Mouse (Mus musculus) adrenal gland, adult 8-10 months (tissue): ENCODE measurements around the gene Galnt12. TPM values are rescaled to one million over a fixed set of nuclear protein-coding genes. Genes with fewer than 3 reads are reported as not detected.

ENCODE experiments used
- DNase-seq: peaks from one replicate; pipeline ENCODE4 v3.0.0; 2022
- total RNA-seq, 4 experiments: library from RNA; stranded (reverse); gene quantifications; 2 replicates each; pipeline ENCODE4 v1.2.4; 2022

Galnt12 gene
- total RNA-seq, 4 experiments from 2014 or later = 0.67 to 1.3 (median 0.98) TPM

DNA sequence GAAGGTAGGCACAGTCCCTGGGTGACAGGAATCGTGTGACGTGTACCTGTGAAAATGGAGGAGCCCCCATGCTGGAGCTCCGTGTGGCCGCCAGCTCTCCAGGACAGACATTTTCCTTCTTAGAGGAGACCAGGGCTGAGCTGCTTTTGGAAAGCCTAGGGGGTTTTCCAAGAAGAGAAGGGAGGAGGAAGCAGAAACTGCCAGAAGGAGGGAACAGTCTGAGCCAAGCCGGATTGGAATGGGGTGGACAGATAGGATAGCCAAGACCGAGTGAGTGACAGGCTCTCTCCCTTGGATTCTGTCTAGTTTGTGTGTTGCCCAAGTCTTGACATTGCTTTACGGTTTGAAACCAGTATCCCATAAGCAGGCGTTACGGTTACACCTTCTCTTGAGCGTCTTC is 11.9 kb downstream of the Galnt12 start:
- no peak for DNase-seq

DNA sequence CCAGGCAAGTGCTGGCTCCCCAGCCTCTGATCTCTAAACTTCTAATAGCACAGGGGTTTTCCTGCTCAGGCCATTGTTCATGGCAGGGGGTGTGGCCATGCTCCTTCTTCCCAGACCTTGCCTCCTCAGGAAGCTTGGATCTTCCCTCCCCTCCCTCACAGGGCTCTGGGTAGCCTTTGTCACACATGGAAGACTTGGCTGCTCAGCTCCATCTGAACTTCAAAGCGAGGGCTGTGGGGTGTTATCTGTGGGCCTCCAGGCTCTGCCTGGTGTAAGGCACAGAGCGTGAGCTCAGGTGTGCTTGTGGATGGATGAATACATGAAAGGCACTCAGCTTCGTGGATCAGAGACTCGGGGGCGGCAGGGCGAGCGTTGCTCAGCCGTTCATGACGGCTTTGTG is 20.2 kb downstream of the Galnt12 start:
- DNase-seq = no peak

DNA sequence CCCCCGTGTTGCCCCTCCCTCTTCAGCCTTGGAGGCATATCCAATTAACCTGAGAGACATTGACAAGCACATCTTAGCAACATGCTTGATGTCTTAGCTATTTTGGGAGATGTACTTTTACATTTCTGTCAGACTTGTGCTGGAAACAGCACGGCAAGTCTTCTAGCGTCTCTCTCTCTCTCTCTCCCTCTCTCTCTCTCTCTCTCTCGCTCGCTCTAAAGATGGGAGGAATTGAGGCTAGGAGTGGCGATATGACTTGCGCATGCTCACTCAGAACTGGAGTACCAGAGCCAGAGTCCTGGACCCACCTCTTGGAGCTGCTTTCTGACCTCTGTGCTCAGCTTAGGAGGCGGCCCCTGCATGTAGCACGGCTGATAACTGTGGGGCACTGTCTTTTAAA is 20.9 kb downstream of the Galnt12 start:
- DNase-seq = no peak

DNA sequence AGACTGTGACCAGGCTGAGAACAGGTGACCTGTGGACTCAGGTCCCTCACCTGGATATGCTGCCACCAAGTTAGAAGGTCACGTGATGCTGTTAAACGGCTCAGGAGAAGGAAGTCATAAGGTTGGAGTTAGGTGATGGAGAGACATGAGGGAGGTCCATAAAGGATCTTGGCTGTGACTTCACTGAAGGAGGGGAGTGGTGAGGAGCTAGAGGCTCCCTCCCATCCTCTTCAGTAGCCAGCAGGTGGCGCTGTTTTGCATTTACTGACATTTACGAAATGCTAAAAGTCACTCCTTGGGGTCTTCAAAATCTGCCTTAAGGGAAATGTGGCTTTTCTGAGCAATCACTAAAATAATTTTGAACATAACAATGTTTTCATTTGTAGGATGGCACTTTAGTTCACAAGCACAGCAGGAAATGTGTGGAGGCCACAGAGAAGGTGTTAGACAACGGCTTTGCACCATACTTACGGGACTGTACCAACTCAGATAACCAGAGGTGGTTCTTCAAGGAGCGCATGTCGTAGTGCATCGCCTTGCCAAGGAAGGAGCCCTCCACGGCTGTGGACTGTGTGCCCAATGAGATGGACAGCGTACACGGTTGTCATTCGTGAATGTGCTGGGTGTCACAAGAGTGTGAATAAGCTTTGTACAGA is 30.5 kb downstream of the Galnt12 start:
- DNase-seq = no peak

DNA sequence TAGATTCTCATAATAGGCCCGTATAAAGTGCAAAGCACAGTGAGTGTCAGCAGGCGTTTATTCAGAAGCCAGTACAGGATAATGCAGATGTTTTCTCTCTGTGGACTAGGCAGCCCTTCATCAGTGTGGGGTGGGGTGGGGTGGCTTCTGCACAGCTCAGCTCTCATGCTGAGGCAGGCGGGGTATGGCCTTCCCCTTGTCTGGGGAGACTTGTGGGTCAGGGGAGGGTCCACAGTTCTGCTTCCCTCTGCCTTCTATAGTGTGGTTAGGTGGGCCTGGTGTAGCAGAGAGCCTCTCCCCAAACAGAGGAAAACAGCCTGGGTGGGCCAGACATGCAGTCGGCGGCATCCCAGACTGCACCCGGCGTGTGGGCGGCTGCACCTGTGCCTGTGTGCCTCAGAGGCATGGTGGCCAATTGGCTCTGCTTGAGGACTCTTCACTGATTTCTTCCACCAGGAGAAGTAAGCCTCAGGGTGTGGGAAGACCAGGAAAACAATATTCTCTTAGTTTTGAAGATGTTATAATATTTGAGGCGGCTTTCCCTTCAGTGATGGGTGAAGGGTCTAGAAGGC is 32.5 kb downstream of the Galnt12 start:
- no peak for DNase-seq

DNA sequence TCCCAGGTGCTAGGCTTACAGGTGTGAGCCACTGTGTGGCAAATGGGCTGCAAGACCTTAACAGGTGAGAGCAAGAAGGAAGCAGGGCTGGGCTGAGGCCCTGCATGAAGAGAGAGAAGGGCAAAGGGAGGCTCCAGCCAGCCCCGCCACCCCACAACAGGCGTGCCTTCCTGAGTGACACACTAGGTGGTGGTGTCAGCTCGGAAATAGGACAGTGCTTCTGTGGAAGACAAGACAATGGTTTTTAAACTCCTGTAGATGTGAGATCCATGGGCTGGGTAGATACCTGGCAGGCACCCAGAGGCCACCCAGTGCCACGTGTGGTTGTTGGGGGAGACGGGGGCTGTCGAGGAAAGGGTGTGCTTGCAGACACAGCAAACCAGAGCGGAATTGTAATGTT is 36.8 kb downstream of the Galnt12 start:
- no peak for DNase-seq

DNA sequence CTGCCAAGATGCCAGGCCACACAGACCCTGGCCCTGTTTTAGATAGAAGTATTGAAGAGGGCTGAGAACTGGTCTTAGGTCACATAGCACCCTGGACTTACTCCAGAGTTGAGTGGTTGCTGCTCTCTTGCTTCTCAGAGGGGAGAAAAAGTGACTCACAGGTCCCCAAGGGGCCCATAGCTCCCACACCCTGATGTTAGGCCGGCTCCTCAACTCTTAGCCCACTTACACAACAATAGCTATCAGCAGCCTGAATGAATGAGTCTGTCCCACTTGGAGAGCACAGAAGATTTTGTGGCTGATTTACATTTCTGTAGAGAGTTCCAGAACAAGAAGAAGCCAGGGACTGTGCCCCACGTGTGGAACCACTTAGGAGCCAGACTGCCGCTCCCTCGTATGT is 37.9 kb downstream of the Galnt12 start:
- DNase-seq = no peak

DNA sequence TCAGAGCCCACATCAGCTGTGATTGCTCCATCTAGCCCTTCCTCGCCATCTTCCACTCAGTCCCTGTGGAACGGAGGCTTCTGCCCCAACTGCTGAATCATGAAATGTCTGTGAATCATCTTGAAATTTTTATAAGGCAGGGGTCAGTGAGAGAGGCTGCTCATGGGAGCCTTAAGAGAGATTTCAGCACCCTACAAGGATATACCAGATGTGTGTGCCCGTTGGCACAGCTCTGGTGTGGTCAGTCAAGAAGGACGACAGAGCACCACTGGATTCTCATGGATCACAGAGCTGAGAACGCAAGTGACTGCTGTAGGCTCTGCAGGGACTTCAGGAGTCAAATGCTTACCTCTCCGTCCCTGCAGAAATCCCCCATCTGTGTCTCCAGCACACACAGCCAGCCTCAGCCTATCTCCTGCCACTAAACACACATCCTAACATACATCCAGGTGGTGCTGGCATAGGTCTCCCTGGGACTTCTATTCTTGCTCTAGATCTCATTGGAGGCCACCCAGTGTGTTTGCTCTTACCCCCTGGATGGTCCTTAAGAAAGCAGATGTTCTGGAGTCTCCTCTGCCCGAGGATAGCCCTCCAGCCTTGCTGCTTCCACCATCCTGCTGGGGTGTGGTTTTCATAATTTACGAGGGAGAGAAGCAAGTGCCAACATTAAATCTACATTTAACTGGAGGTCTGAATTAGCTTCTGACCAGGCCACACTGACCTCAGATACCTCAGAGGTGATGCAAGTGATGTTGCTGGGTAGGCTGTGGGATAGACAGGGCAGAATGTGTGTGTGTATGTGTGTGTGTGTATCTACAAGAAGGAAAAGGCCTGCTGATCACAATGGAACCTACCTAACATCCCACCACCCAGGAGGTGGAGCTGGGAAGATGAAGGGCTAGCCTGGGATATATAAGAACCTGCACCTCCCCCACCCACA is 38.7 kb downstream of the Galnt12 start:
- no peak for DNase-seq

DNA sequence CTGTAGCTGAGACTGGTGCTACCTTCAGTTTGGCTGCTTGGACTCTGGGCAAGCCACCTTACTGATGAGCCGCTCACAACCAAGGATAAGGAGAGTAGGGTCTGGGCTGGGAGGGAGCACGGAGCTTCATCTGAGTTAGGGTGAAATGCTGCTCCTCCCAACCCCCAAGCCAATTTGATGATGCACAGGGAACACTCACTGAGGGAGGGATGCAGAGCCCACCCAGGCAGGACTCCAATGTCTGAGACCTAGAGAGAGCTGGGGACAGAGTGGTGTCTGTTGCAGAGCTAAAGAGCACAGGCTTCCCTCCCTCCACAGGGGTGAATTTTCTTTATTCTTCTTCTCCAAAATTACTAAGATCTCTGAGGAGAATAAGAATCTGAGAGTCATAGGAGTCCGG is 40.2 kb downstream of the Galnt12 start:
- no peak for DNase-seq

DNA sequence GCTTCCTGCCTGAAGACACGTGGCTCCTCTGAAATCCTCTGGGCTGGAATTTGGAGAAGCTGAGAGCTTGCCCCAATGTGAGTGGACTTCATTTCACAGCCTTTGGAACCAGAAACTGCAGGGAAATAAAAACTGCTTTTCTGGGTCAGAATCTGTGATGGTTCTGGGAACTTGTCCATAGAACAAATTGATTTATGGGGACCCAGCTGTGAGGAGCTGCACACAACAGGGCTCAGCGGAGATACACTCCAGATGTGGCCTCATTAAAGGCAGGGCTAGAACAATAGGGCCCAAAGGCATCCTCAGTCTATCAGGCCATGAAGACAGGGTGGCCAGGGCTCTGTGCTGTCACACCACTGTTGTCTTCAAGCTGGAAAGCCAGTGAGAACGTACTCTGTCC is 40.7 kb downstream of the Galnt12 start:
- no peak for DNase-seq

DNA sequence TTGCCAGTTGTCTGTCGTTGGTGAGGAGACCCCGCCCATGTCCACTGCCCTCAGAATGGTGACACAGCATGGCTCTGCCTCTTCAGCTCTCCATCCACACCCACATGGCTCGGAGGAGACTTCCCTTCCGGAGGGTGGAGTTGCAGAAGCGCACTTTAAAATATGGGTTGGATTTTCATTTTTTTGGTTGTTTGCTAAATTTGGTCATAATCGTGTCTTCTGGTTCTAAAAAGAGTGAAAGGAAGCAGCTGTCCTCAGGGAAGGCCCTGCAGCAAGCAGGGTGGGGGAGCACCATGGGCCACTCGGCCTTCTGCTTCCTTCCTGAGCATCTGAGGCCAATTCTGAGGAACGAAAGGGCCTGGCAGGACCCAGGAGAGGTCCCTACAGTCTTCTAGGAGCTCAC is 45.0 kb downstream of the Galnt12 start:
- DNase-seq = peak; percentile 30

DNA sequence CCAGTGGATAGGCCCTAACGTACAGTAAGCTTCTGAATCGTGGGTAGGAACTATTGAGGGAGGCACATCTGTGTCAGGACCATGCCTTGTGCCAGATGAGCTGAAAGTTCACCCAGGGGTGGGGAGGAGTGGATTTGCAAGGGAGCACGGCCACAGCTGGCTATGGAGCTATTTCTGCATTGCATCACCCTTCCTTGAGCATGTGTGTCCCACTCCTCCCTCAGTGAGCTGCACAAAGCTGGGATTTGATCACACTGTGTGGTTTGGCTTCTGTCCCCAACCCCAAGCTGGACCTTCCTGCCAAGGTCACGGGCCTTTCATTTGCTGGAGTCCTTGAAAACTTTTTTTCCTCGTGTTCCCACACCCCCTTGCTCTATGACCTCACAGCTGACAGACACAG is 45.8 kb downstream of the Galnt12 start:
- no peak for DNase-seq

DNA sequence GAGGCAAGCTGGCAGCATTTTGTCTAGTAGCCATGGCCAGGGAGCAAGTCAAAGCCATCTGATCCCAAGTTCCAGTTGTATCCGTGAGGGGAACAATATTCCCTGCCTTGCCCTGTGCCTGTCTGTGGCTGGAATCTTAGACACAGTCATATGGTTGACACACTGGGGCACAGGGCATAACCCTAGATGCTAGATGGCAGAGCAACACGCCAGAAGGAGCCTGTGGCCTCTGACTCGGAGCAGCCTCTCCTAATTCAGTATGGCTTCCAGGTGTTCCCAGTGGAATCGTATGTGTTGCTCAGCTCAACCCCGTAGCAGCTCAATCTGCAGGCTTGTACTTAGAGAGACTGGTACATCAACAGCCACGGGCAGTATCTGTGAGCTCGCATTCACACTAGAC is 46.7 kb downstream of the Galnt12 start:
- no peak for DNase-seq

DNA sequence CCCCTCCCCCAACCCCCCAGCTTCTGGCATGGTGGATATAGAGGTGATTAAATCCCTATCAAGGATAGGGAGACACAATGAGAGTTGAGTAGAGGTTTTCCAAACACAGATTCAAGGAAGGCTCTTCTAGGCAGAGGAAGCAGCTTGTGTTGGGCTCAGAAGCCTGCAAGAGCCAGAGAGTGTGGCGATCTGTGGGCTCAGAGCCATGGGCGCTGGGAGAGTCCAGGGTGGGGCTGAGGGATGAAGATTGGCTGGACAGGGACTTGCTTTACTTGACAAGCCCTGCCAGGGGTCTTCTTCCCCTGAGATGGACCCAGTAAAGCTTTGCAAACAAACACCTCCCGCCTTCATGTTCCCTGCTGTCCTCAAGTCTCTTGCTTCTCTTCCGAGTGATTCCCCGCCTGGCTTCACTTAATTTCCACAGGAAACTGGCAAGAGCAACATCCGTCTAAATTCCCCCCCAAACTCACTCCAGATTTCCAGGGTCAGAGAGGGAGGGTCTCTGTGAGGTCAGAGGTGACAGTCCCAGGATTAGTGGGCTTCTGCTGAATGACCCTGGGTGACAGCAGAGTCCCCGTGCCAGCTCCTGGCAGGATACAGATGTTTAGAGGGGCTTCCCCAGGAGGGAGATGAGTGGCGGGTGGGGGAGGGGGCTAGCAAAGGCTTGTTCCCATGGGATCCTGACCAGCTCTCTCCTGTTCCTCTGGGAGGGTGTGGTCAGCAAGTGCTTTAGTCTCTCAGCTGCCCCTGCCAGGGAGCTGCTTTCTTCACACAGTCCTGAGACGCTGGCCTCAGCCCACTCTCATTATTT is 47.5 kb downstream of the Galnt12 start:
- DNase-seq = peak; percentile 43

DNA sequence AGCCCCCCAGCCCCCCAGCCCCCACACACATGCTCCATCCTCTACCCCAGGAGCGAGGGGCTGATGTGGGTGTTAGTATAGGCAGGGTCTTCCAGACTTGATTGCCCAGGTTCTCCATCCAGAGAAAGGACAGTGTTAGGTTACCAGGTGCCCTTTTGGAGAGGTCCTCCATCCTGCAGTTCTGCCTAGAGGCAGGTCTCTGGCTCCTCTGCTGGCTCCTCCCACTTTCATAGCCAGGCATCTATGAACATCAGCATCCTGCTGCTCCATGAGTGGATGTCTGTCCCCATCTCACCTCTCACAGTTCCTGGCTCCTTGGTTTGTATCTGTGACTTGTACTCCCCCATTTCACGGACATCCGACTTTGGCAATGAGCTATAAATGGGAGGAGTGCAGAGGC is 48.6 kb downstream of the Galnt12 start:
- no peak for DNase-seq

DNA sequence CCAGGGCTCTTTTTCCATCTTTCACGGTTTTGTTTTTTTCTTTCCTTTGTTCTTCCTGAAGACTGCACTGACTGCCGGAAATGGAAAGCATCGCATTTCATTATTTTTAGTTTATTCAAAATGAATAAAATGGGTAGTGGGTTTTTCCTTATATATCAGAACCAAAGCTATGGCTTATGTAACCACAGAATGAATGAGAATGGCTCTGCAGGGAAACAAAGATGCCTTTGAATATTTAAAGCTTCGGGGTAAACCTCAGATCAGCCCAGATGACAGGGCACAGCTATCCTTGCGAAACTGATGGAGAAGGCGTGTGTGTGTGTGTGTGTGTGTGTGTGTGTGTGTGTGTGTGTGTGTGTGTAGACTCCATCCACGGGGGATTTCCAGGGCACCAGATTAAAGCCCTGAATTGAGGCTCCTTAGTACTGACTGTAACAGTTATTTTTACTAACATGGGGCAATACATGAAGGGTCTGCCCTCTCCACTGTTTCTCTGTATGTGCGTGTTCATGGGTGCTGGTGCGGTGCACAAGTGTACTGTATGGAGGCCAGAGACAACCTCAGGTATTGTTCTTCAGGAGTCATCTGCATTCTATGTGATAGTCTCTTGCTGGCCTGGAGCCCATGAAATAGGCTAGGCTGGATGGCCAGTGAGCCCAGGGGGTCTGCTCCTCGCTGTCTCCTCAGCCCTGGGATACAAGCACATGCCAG is 49.9 kb downstream of the Galnt12 start:
- no peak for DNase-seq

DNA sequence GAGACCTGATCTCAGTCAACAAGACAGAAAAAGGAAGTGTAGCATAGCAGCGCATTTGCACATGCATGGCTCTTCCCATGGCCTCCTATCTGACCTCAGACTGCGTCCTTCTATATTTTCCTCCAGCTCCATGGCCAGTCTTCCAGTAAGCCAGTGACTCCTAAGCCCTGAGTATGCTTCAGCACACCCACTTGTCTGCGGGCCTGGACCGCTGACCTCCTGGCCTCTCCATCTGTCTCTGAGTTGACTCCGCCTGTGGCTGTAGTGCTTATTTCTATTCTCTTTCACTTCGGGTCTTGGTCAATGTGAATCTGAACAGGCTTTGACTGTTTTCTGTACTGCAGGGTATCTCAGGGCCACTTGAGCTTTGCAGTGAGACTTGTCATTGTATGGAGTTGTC is 52.1 kb downstream of the Galnt12 start:
- DNase-seq = no peak

DNA sequence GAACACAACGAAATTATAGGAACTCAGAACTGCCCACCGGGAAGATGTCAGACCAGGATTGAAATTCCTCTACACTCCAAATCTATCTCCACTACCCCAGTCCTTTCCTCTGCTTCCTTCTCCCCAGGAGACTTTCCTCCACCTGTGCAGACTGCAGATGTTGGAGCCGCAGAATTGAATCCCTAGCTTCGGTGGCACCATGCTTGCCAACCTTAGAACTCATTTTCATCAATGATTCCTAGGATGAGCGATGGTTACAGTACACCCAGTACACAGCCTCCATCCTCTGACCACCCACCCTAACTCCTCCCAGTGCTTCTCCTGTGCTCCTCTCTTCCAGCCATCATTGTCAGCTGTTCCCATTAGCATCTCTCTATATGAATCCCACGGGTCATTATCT is 53.6 kb downstream of the Galnt12 start:
- no peak for DNase-seq

DNA sequence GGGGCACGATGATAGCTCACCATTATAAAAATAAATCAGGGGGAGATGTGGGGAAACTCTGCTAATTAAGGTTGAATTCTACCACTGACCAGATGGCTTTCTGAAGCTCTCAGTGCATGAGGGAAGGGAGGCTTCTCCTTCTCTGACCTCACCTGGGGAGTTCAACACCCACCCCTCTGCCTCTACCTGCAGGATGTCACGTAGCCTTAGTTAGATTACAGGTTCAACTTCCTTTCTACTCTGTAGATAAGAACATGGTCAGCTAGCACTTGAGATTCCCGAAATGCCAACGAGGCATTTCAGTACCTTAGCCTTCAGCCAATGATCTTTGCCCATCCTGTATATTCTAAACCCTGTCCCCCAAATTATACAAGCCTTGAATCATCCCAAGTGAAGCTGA is 54.9 kb downstream of the Galnt12 start:
- DNase-seq = no peak

DNA sequence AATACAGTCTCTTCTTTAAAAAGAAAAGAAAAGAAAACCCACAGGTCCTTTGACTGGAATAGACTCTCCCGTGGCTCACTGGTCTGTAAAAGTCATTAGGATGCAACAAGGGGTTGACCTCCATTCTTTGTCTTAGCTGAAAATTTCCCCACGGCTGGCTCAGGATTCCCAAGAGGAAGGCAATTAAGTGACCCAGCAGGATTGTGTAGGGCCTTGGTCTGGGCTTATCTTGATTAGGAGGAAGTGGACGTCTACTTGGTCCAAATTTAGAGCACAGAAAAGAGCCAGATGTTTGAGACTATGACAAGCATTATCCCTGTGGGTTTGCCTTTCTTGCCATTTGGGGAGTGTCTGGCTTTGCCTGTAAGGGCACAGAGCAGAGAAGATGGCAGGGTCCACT is 58.3 kb downstream of the Galnt12 start:
- DNase-seq = no peak

DNA sequence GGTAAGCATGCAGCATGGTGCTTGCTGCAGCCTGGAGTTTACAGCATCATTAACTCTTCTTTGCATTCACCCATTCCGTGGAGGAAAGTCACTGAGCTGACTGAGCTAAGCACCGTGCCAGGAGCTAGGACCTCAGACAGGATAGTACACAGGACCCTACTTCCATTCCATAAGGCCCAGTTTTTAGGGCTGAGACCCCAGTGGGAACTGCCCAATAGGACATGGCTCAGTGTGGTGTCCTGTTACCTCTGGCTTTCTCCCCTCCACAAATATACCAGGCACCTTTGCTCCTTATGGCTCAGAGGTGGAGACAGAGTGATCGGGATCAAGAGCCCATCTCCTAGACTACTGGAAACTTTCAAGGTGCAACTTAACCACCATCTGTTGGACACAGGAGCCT is 59.1 kb downstream of the Galnt12 start:
- no peak for DNase-seq

DNA sequence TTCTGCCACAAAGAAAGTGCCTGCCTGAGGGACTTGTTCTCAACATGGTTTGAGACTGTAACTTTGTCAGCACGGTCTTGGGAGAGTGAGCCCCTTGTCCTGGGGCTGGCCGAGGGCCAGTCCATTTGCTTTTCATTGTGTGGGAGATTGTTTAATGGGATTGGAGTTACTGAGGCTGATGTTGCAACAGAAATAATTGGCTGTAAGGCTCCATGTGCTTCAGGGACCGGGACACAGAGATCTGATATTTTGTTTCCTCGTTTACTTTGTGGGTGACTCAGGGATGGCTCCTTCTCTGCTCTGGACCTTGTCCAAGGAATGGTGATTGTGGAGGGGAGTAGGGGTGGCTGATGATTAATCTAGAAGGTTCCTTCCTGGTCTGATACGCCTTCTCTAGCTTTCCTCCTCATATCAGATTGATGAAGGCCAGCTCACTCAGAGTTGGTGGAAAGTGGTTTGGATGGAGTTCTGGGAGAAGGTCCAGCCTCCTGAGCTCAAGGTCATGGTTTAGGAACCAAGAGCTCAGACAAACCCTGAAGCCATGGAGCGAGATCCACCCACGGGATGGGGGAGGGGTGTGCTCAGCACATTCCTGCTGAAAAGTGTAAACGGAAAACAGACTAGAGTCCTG is 60.0 kb downstream of the Galnt12 start:
- peak; percentile 37 for DNase-seq
